Mouse (Mus musculus): ENCODE results near the gene Tprn. TPM values are rescaled to one million over a fixed set of nuclear protein-coding genes. Genes with fewer than 3 reads are reported as not detected.

Gene Tprn
- polyA plus RNA-seq, 1 experiment from 2014 or later, result 9.7 TPM

- peaks cover 8% of the 10 kb centered on the region; the same call in 1 of the 2 replicates for H3K4me1 ChIP-seq
- DNase-seq (ENCODE audit: low spot score), result peak; percentile 89
- 11% methylated on average over 58 of the region's 58 CpGs for whole genome bisulfite sequencing
Observed at GRCm38 (mm10) chr2:25318971-25319773, 56.8 kb downstream of the Tprn start, which contains the start of gene Grin1. Gene Grin1, minus strand, starts transcription at chr2:25319187.

More at GRCm38 (mm10) chr2:25318971-25319773, 56.8 kb downstream of the Tprn start, which contains the start of gene Grin1:
- Histone ChIP-seq H3K27ac (no peak within 1 kb of the TSS), H3K9me3 (replicated peaks) (no peaks in the 10 kb centered on the region), H3K36me3 (no peaks in the 10 kb centered on the region), H3K4me3 (peak within 1 kb of the TSS; percentile 34), H3K27me3 (ENCODE audit: low read depth, poor library complexity, severe bottlenecking) (peaks cover 69% of the 10 kb centered on the region)

Other genes starting within 250 kb of the Tprn start
- 61.6 and 68.2 TPM in 2 replicates for gene Nsmf, start 208.3 kb upstream of the Tprn start, polyA plus RNA-seq (2016; fragmentation: Nextera tagmentation; extraction: Ambion mirVana)
- gene Entpd8, start 182.3 kb upstream of the Tprn start, polyA plus RNA-seq (2016; fragmentation: Nextera tagmentation; extraction: Ambion mirVana), result 0.30 TPM in 1 of 2 replicates, not detected in the other
- gene Noxa1, start 167.5 kb upstream of the Tprn start, polyA plus RNA-seq (2016; fragmentation: Nextera tagmentation; extraction: Ambion mirVana), result 0.15 and 0.28 TPM in 2 replicates
- gene Nrarp, start 81.9 kb upstream of the Tprn start, polyA plus RNA-seq (2016; fragmentation: Nextera tagmentation; extraction: Ambion mirVana), result 7.9 and 10.3 TPM in 2 replicates
- 3.2 TPM in 2 replicates for gene Tor4a, start 65.7 kb upstream of the Tprn start, polyA plus RNA-seq (2016; fragmentation: Nextera tagmentation; extraction: Ambion mirVana)
- 129 and 137 TPM in 2 replicates for gene Nelfb, start 51.1 kb upstream of the Tprn start, polyA plus RNA-seq (2016; fragmentation: Nextera tagmentation; extraction: Ambion mirVana)
- 0.14 TPM in 1 of 2 replicates, not detected in the other for gene Stpg3, start 48.0 kb upstream of the Tprn start, polyA plus RNA-seq (2016; fragmentation: Nextera tagmentation; extraction: Ambion mirVana)
- gene Fam166a, start 43.9 kb upstream of the Tprn start, polyA plus RNA-seq (2016; fragmentation: Nextera tagmentation; extraction: Ambion mirVana), result 1.0 TPM in 1 of 2 replicates, not detected in the other
- gene Tubb4b, start 37.9 kb upstream of the Tprn start, polyA plus RNA-seq (2016; fragmentation: Nextera tagmentation; extraction: Ambion mirVana), result 597 and 608 TPM in 2 replicates
- not detected in 2 replicates for gene Slc34a3, start 28.3 kb upstream of the Tprn start, polyA plus RNA-seq (2016; fragmentation: Nextera tagmentation; extraction: Ambion mirVana)
- gene Rnf224, start 25.8 kb upstream of the Tprn start, polyA plus RNA-seq (2016; fragmentation: Nextera tagmentation; extraction: Ambion mirVana), result not detected in 2 replicates
- gene Rnf208, start 20.4 kb upstream of the Tprn start, polyA plus RNA-seq (2016; fragmentation: Nextera tagmentation; extraction: Ambion mirVana), result 3.8 and 5.7 TPM in 2 replicates
- 0.25 TPM in 1 of 2 replicates, not detected in the other for gene Cysrt1, start 20.2 kb upstream of the Tprn start, polyA plus RNA-seq (2016; fragmentation: Nextera tagmentation; extraction: Ambion mirVana)
- gene AL732309.1, start 15.8 kb upstream of the Tprn start, polyA plus RNA-seq (2016; fragmentation: Nextera tagmentation; extraction: Ambion mirVana), result 6.5 and 7.8 TPM in 2 replicates
- gene Tmem203, start 7.2 kb upstream of the Tprn start, polyA plus RNA-seq (2016; fragmentation: Nextera tagmentation; extraction: Ambion mirVana), result 14.5 and 18.4 TPM in 2 replicates
- gene Ssna1, start 9.8 kb downstream of the Tprn start, polyA plus RNA-seq (2016; fragmentation: Nextera tagmentation; extraction: Ambion mirVana), result 235 and 243 TPM in 2 replicates
- gene Anapc2, start 9.9 kb downstream of the Tprn start, polyA plus RNA-seq (2016; fragmentation: Nextera tagmentation; extraction: Ambion mirVana), result 138 and 153 TPM in 2 replicates
- gene Tmem210, start 25.5 kb downstream of the Tprn start, polyA plus RNA-seq (2016; fragmentation: Nextera tagmentation; extraction: Ambion mirVana), result not detected in 2 replicates
- not detected in 2 replicates for gene Lrrc26, start 27.3 kb downstream of the Tprn start, polyA plus RNA-seq (2016; fragmentation: Nextera tagmentation; extraction: Ambion mirVana)
- 0.30 and 0.46 TPM in 2 replicates for gene Grin1, start 56.6 kb downstream of the Tprn start, polyA plus RNA-seq (2016; fragmentation: Nextera tagmentation; extraction: Ambion mirVana)
- 42.6 and 54.6 TPM in 2 replicates for gene Man1b1, start 69.7 kb downstream of the Tprn start, polyA plus RNA-seq (2016; fragmentation: Nextera tagmentation; extraction: Ambion mirVana)
- 15.7 and 18.7 TPM in 2 replicates for gene Dpp7, start 93.7 kb downstream of the Tprn start, polyA plus RNA-seq (2016; fragmentation: Nextera tagmentation; extraction: Ambion mirVana)
- gene Uap1l1, start 103.1 kb downstream of the Tprn start, polyA plus RNA-seq (2016; fragmentation: Nextera tagmentation; extraction: Ambion mirVana), result 8.1 and 9.0 TPM in 2 replicates
- gene Sapcd2, start 109.7 kb downstream of the Tprn start, polyA plus RNA-seq (2016; fragmentation: Nextera tagmentation; extraction: Ambion mirVana), result 88.3 and 88.7 TPM in 2 replicates
- gene Entpd2, start 133.3 kb downstream of the Tprn start, polyA plus RNA-seq (2016; fragmentation: Nextera tagmentation; extraction: Ambion mirVana), result 0.19 TPM in 1 of 2 replicates, not detected in the other
- gene Npdc1, start 136.7 kb downstream of the Tprn start, polyA plus RNA-seq (2016; fragmentation: Nextera tagmentation; extraction: Ambion mirVana), result 5.7 and 8.1 TPM in 2 replicates
- not detected in 2 replicates for gene Fut7, start 160.6 kb downstream of the Tprn start, polyA plus RNA-seq (2016; fragmentation: Nextera tagmentation; extraction: Ambion mirVana)
- 2.8 and 4.4 TPM in 2 replicates for gene Abca2, start 166.1 kb downstream of the Tprn start, polyA plus RNA-seq (2016; fragmentation: Nextera tagmentation; extraction: Ambion mirVana)
- 0.30 and 1.1 TPM in 2 replicates for gene Clic3, start 194.2 kb downstream of the Tprn start, polyA plus RNA-seq (2016; fragmentation: Nextera tagmentation; extraction: Ambion mirVana)
- gene Paxx, start 198.5 kb downstream of the Tprn start, polyA plus RNA-seq (2016; fragmentation: Nextera tagmentation; extraction: Ambion mirVana), result 10.0 and 14.6 TPM in 2 replicates
- gene Ptgds, start 207.4 kb downstream of the Tprn start, polyA plus RNA-seq (2016; fragmentation: Nextera tagmentation; extraction: Ambion mirVana), result not detected in 2 replicates
- gene Lcn12, start 231.3 kb downstream of the Tprn start, polyA plus RNA-seq (2016; fragmentation: Nextera tagmentation; extraction: Ambion mirVana), result not detected in 2 replicates
- 83.6 and 94.6 TPM in 2 replicates for gene Fbxw5, start 238.1 kb downstream of the Tprn start, polyA plus RNA-seq (2016; fragmentation: Nextera tagmentation; extraction: Ambion mirVana)
- 6.1 and 7.0 TPM in 2 replicates for gene C8g, start 239.1 kb downstream of the Tprn start, polyA plus RNA-seq (2016; fragmentation: Nextera tagmentation; extraction: Ambion mirVana)

All from limb, embryonic 10.5 days (tissue).